Mouse (Mus musculus) monocyte, adult 2 months (primary cell): ENCODE data around the gene Rab5b.
"Not testable (repeated sequence)": the region's sequence is repeated elsewhere in the genome, so short reads cannot be mapped to it uniquely, and the experiment has no call there.

Experiments used
- DNase-seq, 2 experiments: peaks; one replicate each; pipeline ENCODE4 v3.0.0; 2022; ENCODE audit warnings: low spot score in 2 of 2, low read depth in 1 of 2

Gene Rab5b

GRCm38 (mm10) chr10:128695992-128696807 is at the start of gene Rab5b:
Gene Rab5b, minus strand, starts transcription at chr10:128696264.
- DNase-seq, result peak; percentile 95 to 98

DNA sequence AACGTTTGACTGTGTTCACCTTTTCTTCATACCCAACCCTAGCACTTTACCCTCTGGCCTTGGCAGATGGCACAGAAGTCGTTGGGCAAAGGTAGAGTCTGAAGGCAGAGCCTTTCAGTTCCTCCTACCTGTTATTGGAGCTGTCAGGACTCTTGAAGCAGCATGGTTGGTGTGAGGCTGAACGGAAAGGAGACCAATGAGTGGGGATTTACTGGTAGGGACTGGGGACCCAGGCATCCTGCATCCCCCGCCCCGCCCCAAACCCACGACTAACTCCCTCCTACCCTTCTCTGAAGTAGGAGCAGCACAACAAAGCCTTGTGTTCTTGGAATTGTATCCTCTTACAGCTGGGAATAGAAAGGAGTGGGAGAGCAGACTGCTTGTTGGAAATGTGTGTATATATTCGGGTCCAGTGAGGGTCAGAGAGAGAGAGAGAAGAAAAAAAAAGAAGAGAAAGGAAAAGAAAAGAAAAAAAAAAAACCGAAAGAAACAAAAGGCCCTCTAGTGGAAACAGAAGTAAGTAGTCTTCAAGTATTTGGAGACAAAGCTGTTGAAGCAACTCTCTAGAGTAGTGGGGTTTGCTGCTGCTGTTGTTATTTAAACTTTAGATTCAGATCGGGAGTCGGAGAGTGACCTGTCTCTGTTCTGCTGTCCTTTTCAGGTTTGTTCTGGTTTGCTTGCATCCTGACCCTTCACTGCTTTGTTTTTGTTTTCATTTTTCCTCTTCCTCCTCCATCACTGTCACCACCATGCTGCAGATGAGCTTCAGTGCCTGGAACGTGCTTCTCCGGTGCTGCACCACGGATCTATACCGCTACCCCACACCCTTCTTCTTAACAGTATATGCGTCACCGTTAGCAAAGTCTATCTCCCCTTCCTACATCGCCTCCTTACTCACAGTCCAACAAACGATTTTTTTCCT is 48.9 kb upstream of the Rab5b start, which contains the start of gene Dgka:
Dgka (minus strand) TSS at position 176 of the 922 bp plus-strand sequence.
- no peak for DNase-seq

DNA sequence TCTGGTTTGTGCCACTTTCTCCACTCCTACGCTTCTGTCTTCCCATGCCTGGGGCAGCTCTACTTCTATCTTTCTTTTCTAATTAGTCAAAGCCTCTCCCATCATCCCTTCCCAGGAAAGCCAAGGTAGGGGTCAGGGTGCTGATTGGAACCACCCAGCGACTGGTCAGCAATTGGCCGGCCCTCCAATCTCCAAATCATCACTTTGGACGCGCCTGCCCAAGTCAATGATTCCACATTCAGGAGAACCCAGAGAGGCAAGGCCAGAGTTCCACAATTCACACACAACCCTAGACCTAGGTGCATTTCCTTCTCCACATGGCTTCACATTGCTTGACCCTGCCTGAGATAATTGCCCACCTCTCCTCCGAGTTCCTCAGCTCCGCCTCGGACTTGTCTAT is 48.1 kb upstream of the Rab5b start:
- DNase-seq, result no peak

DNA sequence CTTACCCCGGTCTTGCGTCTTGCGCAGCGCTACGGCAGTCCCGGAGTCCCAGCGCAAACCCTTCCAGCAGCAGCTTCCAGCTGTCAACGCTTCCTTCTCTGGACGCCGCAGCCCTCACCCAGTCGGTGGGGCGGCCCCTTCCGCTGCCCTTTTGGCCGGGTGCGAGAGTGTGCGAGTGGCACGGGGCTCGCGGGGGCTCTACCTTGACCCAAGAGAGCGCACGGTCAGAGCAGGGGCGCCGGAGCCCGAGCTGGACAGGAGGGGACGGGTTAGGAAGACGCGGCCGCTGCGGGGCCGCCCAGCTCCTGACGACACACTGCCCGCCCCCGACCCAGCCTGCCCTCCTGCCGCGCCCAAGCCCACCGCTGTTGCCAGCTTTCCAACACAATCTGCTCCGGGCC is 47.7 kb upstream of the Rab5b start:
- peak in 1 of 2 experiments; percentile 9 for DNase-seq

DNA sequence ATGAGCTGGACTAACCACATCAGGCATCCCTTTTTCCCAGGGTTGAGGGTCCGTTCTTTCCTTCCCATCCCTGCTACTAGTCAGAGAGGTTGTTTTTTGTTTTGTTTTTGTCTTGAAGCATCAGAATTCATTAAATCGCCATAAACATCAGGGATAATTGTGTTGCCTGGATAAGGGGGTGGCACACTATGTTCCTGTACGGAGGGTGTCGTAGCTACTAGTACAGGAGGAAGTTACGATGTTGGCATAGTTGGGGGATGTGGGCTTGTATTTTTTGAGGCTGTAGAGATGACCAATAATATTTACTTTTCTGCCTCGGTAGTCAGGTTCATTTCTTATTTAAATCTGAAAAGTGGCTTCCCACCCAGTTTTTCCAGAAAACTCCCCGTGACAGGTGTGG is 47.2 kb upstream of the Rab5b start:
- DNase-seq, result no peak

- DNase-seq, result no peak
These were observed 46.6 kb upstream of the Rab5b start for GRCm38 (mm10) chr10:128742616-128743015.

DNA sequence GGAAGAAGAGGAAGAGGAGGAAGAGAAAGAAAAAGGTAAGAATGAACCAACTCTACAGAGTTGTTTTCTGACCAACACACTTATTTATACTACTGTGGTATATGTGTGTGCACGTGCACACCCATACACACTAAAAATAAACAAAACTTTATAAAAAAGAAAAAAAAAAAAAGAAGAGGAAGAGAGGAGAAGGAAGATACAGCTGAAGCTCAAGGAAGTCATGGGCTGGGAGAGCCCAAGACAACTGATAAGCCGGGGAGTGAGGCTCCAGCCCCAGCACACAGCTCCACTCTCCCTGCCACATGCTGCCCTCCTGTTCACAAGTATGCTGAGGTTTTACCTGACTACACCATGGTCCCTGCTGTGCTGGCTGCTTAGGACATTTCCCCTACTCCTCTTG is 44.2 kb upstream of the Rab5b start:
- no peak for DNase-seq

DNA sequence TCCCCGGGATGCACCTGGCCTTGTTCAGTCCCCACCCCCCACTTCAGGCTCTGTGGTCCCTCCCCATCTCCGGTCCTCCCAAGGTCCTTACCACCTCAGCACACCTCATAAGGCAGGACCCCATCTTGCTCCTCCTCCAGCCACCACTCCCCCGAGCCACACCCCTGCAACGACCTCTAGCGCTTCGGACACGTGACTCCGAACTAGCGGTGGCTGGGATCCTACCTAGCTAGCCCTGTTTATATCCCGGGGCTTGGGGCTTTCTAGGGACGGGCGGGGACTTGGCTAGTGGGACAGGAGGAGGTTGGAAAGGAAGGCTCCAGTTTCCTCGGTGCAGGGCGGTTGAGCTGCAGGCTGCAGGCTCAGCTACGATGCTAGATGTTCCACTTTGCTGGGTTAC is 41.4 kb upstream of the Rab5b start:
- DNase-seq, result no peak

DNA sequence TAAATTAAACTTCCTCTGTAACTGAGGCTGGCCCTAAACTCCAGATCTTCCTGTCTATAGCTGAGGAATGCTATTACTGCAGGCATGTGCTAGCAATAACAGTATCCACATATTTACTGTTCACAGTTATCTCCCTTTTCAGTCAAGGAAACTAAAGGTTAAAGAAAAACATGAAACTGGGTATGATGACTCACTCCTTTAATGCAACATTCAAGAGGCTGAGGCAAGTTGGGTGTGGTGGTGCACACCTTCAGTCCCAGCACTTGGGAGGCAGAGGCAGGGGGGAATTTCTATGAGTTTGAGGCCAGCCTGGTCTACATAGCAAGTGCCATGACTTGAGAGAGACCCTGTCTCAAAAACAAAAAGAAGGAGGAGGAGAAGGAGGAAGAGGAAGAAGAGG is 35.9 kb upstream of the Rab5b start:
- DNase-seq, result no peak

GRCm38 (mm10) chr10:128731002-128731433 is 35.0 kb upstream of the Rab5b start:
- DNase-seq, result peak in 1 of 2 experiments; percentile 46

DNA sequence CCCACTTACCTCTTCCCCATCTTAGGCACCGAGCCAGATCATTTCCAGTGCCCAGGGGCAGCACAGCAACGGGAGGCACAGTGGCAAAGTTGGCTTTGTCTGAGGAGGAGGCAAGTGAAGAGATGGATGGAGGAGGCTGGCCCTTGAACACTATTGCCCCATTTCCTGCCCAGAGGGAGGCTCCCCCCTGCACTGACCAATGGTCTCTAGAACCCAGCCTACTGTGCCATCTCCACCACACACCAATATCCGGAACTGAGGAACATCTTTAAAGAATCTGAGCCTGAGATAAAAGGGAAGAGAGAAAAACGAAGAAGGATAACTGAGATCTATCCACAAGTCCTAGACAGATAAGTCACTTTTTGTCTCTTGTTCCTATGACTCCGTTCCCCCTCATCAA is 32.0 kb upstream of the Rab5b start:
- no peak for DNase-seq

- not testable (repeated sequence) for DNase-seq
These were observed 29.4 kb upstream of the Rab5b start for GRCm38 (mm10) chr10:128725466-128725865.

- peak in 1 of 2 experiments; percentile 35 for DNase-seq
These were observed 19.8 kb upstream of the Rab5b start for GRCm38 (mm10) chr10:128715559-128716537.

- DNase-seq, result not testable (repeated sequence)
These were observed 15.3 kb upstream of the Rab5b start for GRCm38 (mm10) chr10:128711318-128711717.

DNA sequence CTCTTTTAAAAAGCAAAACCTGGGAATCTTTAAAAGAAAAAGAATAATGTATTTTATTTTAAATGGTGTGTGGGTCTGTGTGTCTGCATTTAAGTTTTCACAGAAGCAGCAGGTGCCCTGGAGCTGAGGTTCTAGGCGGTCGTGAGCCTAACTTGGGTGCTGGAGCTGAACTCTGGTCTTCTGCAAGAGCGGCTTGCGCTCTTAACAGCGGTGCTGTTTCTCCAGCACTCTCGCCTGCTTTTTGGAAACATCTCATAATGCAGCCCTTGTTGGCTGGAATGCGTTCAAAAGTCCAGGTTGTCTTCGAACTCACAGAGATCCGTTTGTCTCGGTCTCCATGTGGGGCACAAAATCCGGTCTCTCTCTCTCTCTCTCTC is 9.2 kb upstream of the Rab5b start:
- no peak for DNase-seq

- DNase-seq, result peak; percentile 71 to 82
These were observed 8.6 kb upstream of the Rab5b start, which contains the start of gene Cdk2 for GRCm38 (mm10) chr10:128704491-128705316. Gene Cdk2, minus strand, starts transcription at chr10:128705031.

DNA sequence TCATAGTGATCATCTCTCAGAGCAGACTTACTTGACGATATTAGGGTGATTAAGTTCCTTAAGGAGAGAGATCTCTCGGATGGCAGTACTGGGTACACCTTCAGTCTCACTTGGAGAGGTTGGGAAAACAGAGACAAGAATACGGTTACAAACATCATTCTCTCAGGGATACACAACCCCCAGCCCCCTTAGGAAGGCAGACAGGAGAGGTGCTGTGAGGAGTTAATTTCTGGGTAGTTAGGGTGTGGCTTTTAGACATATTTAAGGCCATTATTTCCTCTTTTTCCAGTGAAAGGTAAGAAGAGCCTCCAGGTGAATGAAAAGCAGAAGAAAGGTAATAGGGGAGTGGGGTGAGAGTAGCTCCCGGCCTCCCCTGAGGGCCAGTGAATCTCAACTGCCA is 7.8 kb upstream of the Rab5b start, which contains the start of gene Pmel:
Pmel (plus strand) TSS at position 301 of the 400 bp plus-strand sequence.
- no peak for DNase-seq

DNA sequence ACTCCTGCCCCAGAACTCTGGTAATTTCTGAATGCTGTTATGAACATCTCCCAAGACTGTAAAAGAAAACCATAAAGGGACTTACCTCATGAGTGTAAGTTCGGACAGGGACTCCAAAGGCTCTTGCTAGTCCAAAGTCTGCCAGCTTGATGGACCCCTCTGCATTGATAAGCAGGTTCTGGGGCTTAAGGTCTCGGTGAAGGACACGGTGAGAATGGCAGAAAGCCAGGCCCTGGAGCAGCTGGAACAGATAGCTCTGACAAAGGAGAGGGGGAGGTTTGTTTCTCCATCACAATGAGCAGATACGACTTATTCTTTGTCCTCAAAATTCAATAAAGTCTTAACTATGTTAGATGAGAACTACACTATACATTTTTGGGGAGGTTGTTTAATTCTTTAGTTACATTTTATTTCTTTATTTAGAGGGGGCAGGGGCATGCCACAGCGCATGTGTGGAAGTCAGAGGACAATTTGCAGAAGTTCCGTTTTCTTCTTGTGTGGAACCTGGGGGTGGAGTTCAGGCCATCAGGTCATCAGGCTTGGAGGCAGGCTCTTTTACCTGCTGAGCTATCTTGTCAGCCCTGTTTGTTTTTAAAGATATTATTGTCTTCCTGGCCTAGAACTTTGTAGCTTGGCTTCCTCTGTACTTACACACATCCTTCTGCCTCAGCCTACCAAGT is 6.4 kb upstream of the Rab5b start:
- no peak for DNase-seq

DNA sequence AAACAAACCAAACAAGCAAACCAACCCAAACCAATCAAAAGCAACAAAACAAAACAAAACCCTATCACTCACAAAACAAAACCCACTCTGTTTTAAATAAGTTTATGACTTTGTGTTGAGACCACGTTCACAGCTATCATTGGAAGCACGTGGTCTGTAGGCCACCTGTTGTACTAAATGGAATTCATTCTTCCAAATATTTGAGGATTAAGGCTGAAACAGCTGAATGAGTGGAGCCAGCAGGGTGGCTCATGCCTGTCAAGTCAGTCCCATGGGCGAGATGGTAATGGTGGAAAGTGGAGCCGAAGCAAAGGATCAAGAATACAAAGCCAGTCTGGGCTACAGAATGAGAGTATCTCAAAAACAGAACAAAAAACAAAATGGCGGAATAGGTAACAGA is 4.6 kb upstream of the Rab5b start:
- no peak for DNase-seq
